Mouse (Mus musculus): ENCODE measurements around the gene Foxm1. TPM values are rescaled to one million over a fixed set of nuclear protein-coding genes. Genes with fewer than 3 reads are reported as not detected.

The Foxm1 gene
- polyA plus RNA-seq, 1 experiment from 2014 or later = 7.2 TPM

- H3K4me3 ChIP-seq (ENCODE audit: low read length) = no peak overlapping the region
- no peaks in the 10 kb centered on the region for H3K9me3 ChIP-seq (ENCODE audit: control insufficient read depth, low read length)
- WGBS = 13% methylated on average over 3 of the region's 3 CpGs
- no peak overlapping the region for H3K4me2 ChIP-seq (ENCODE audit: low read length)
- no peak overlapping the region for H3K9ac ChIP-seq (ENCODE audit: low read depth, low read length)
- peaks cover 31% of the 10 kb centered on the region for H3K36me3 ChIP-seq (ENCODE audit: control insufficient read depth, insufficient read depth, low read length)
- H3K27ac ChIP-seq (ENCODE audit: low read depth, low read length) = no peak overlapping the region
- H3K27me3 ChIP-seq (replicated peaks; ENCODE audit: control insufficient read depth, insufficient read depth, low read length) = no peaks in the 10 kb centered on the region
- ATAC-seq = peak; percentile 40
- no peaks in the 10 kb centered on the region for H3K4me1 ChIP-seq (ENCODE audit: control insufficient read depth, insufficient read depth, low read depth, low read length)
Measured at GRCm38 (mm10) chr6:128411115-128411514, 48.3 kb downstream of the Foxm1 start.

GRCm38 (mm10) chr6:128416169-128416568 lies 53.4 kb downstream of the Foxm1 start:
- no peaks in the 10 kb centered on the region for H3K9me3 ChIP-seq (ENCODE audit: control insufficient read depth, low read length)
- 83% methylated on average over 5 of the region's 5 CpGs for WGBS
- peaks cover 9% of the 10 kb centered on the region for H3K36me3 ChIP-seq (ENCODE audit: control insufficient read depth, insufficient read depth, low read length)
- ATAC-seq = no peak
- no peak overlapping the region for H3K4me2 ChIP-seq (ENCODE audit: low read length)
- no peaks in the 10 kb centered on the region for H3K27me3 ChIP-seq (replicated peaks; ENCODE audit: control insufficient read depth, insufficient read depth, low read length)
- no peak overlapping the region for H3K9ac ChIP-seq (ENCODE audit: low read depth, low read length)
- no peaks in the 10 kb centered on the region for H3K4me1 ChIP-seq (ENCODE audit: control insufficient read depth, insufficient read depth, low read depth, low read length)
- H3K27ac ChIP-seq (ENCODE audit: low read depth, low read length) = no peak overlapping the region
- H3K4me3 ChIP-seq (ENCODE audit: low read length) = no peak overlapping the region

- Histone ChIP-seq H3K27me3 (replicated peaks; ENCODE audit: control insufficient read depth, insufficient read depth, low read length) (no peaks in the 10 kb centered on the region), H3K4me2 (ENCODE audit: low read length) (no peak overlapping the region), H3K4me1 (ENCODE audit: control insufficient read depth, insufficient read depth, low read depth, low read length) (no peaks in the 10 kb centered on the region), H3K36me3 (ENCODE audit: control insufficient read depth, insufficient read depth, low read length) (no peaks in the 10 kb centered on the region), H3K9ac (ENCODE audit: low read depth, low read length) (no peak overlapping the region), H3K27ac (ENCODE audit: low read depth, low read length) (no peak overlapping the region), H3K4me3 (ENCODE audit: low read length) (no peak overlapping the region), H3K9me3 (ENCODE audit: control insufficient read depth, low read length) (no peaks in the 10 kb centered on the region)
- no peak for ATAC-seq
- WGBS = 96% methylated on average over 1 of the region's 1 CpGs
Measured at GRCm38 (mm10) chr6:128418076-128418475, 55.3 kb downstream of the Foxm1 start.

GRCm38 (mm10) chr6:128421036-128421435 lies 58.3 kb downstream of the Foxm1 start:
- no peak for ATAC-seq
- Histone ChIP-seq H3K9ac (ENCODE audit: low read depth, low read length) (no peak overlapping the region), H3K27ac (ENCODE audit: low read depth, low read length) (no peak overlapping the region), H3K9me3 (ENCODE audit: control insufficient read depth, low read length) (no peaks in the 10 kb centered on the region), H3K4me1 (ENCODE audit: control insufficient read depth, insufficient read depth, low read depth, low read length) (peaks cover 2% of the 10 kb centered on the region; the same call in 1 of the 2 replicates), H3K27me3 (replicated peaks; ENCODE audit: control insufficient read depth, insufficient read depth, low read length) (no peaks in the 10 kb centered on the region), H3K4me2 (ENCODE audit: low read length) (no peak overlapping the region), H3K36me3 (ENCODE audit: control insufficient read depth, insufficient read depth, low read length) (no peaks in the 10 kb centered on the region), H3K4me3 (ENCODE audit: low read length) (no peak overlapping the region)
- WGBS = 96% methylated on average over 2 of the region's 2 CpGs

GRCm38 (mm10) chr6:128421480-128421879 lies 58.7 kb downstream of the Foxm1 start:
- WGBS = 87% methylated on average over 3 of the region's 3 CpGs
- Histone ChIP-seq H3K9me3 (ENCODE audit: control insufficient read depth, low read length) (no peaks in the 10 kb centered on the region), H3K4me1 (ENCODE audit: control insufficient read depth, insufficient read depth, low read depth, low read length) (peaks cover 2% of the 10 kb centered on the region; the same call in 1 of the 2 replicates), H3K36me3 (ENCODE audit: control insufficient read depth, insufficient read depth, low read length) (no peaks in the 10 kb centered on the region), H3K27ac (ENCODE audit: low read depth, low read length) (no peak overlapping the region), H3K4me3 (ENCODE audit: low read length) (no peak overlapping the region), H3K4me2 (ENCODE audit: low read length) (no peak overlapping the region), H3K27me3 (replicated peaks; ENCODE audit: control insufficient read depth, insufficient read depth, low read length) (no peaks in the 10 kb centered on the region), H3K9ac (ENCODE audit: low read depth, low read length) (no peak overlapping the region)
- no peak for ATAC-seq

- WGBS = 47% methylated on average over 15 of the region's 16 CpGs
Measured at GRCm38 (mm10) chr6:128423496-128424268, 60.9 kb downstream of the Foxm1 start.

GRCm38 (mm10) chr6:128424269-128425019 lies 61.7 kb downstream of the Foxm1 start, which contains the start of gene Itfg2:
Itfg2 (minus strand) TSS chr6:128424931.
- Histone ChIP-seq H3K27ac (ENCODE audit: low read depth, low read length) (peak within 1 kb of the TSS; percentile 99), H3K9me3 (ENCODE audit: control insufficient read depth, low read length) (no peaks in the 10 kb centered on the region), H3K4me1 (ENCODE audit: control insufficient read depth, insufficient read depth, low read depth, low read length) (peaks cover 2% of the 10 kb centered on the region; the same call in 1 of the 2 replicates), H3K36me3 (ENCODE audit: control insufficient read depth, insufficient read depth, low read length) (peaks cover 7% of the 10 kb centered on the region; the same call in 1 of the 2 replicates), H3K9ac (ENCODE audit: low read depth, low read length) (peak within 1 kb of the TSS; percentile 85), H3K4me2 (ENCODE audit: low read length) (peak within 1 kb of the TSS; percentile 73), H3K27me3 (replicated peaks; ENCODE audit: control insufficient read depth, insufficient read depth, low read length) (no peaks in the 10 kb centered on the region), H3K4me3 (ENCODE audit: low read length) (peak within 1 kb of the TSS; percentile 61)
- ATAC-seq = peak; percentile 96
- WGBS = under 1% methylated on average over 42 of the region's 42 CpGs

More at GRCm38 (mm10) chr6:128423496-128424268, 60.9 kb downstream of the Foxm1 start:
- Histone ChIP-seq H3K27me3 (replicated peaks; ENCODE audit: control insufficient read depth, insufficient read depth, low read length) (no peaks in the 10 kb centered on the region), H3K9ac (ENCODE audit: low read depth, low read length) (peak overlapping the region; percentile 85), H3K4me1 (ENCODE audit: control insufficient read depth, insufficient read depth, low read depth, low read length) (peaks cover 2% of the 10 kb centered on the region; the same call in 1 of the 2 replicates), H3K4me3 (ENCODE audit: low read length) (peak overlapping the region; percentile 61), H3K4me2 (ENCODE audit: low read length) (peak overlapping the region; percentile 57), H3K27ac (ENCODE audit: low read depth, low read length) (peak overlapping the region; percentile 99), H3K9me3 (ENCODE audit: control insufficient read depth, low read length) (no peaks in the 10 kb centered on the region), H3K36me3 (ENCODE audit: control insufficient read depth, insufficient read depth, low read length) (peaks cover 6% of the 10 kb centered on the region; the same call in 1 of the 2 replicates)
- ATAC-seq = peak; percentile 49

- Histone ChIP-seq H3K4me1 (ENCODE audit: control insufficient read depth, insufficient read depth, low read depth, low read length) (peaks cover 2% of the 10 kb centered on the region; the same call in 1 of the 2 replicates), H3K9me3 (ENCODE audit: control insufficient read depth, low read length) (no peaks in the 10 kb centered on the region), H3K4me2 (ENCODE audit: low read length) (peak overlapping the region; percentile 73), H3K9ac (ENCODE audit: low read depth, low read length) (peak overlapping the region; percentile 85), H3K36me3 (ENCODE audit: control insufficient read depth, insufficient read depth, low read length) (peaks cover 11% of the 10 kb centered on the region), H3K27me3 (replicated peaks; ENCODE audit: control insufficient read depth, insufficient read depth, low read length) (no peaks in the 10 kb centered on the region), H3K4me3 (ENCODE audit: low read length) (peak overlapping the region; percentile 61), H3K27ac (ENCODE audit: low read depth, low read length) (peak overlapping the region; percentile 99)
- ATAC-seq = 0 out of 2 replicates have a peak, but pooled peaks have one; percentile 1
- 17% methylated on average over 9 of the region's 9 CpGs for WGBS
Measured at GRCm38 (mm10) chr6:128425046-128425445, 62.3 kb downstream of the Foxm1 start.

All from hindbrain, embryonic 16.5 days (tissue).